Mouse (Mus musculus) right cerebral cortex, adult 18-20 months (tissue): Measurements from ENCODE around the gene Dnajb1.

ENCODE experiments used
- DNase-seq: peaks from one replicate; pipeline ENCODE4 v3.0.0; 2022; ENCODE audit warnings: mixed read lengths

The Dnajb1 gene

GRCm38 (mm10) chr8:83660545-83660944 is 52.6 kb downstream of the Dnajb1 start:
- peak; percentile 66 for DNase-seq

- no peak for DNase-seq
These were observed 53.1 kb downstream of the Dnajb1 start for GRCm38 (mm10) chr8:83660995-83661680.
